Mouse (Mus musculus): ENCODE measurements around the gene Hist1h2ae.
"Not testable (repeated sequence)": the region's sequence is repeated elsewhere in the genome, so short reads cannot be mapped to it uniquely, and the experiment has no call there.

The Hist1h2ae gene

GRCm38 (mm10) chr13:23562699-23563462 lies 8.1 kb downstream of the Hist1h2ae start:
- peak; percentile 22 for DNase-seq (ENCODE audit: low spot score)

- DNase-seq (ENCODE audit: low spot score), result peak; percentile 94
These were observed 8.9 kb downstream of the Hist1h2ae start, which contains the start of gene Hist1h3e for GRCm38 (mm10) chr13:23561883-23562659. Gene Hist1h3e (minus strand): TSS chr13:23562369.

GRCm38 (mm10) chr13:23561531-23561882 lies 9.5 kb downstream of the Hist1h2ae start:
- DNase-seq (ENCODE audit: low spot score), result not testable (repeated sequence)

- DNase-seq (ENCODE audit: low spot score), result not testable (repeated sequence)
These were observed 10.3 kb downstream of the Hist1h2ae start for GRCm38 (mm10) chr13:23560699-23561098.

- no peak for DNase-seq (ENCODE audit: low spot score)
These were observed 14.1 kb downstream of the Hist1h2ae start for GRCm38 (mm10) chr13:23556906-23557305.

GRCm38 (mm10) chr13:23555839-23556416 lies 15.1 kb downstream of the Hist1h2ae start:
- peak; percentile 64 for DNase-seq (ENCODE audit: low spot score)

- DNase-seq (ENCODE audit: low spot score), result peak; percentile 80
These were observed 15.8 kb downstream of the Hist1h2ae start for GRCm38 (mm10) chr13:23554925-23555838.

- DNase-seq (ENCODE audit: low spot score), result no peak
These were observed 16.6 kb downstream of the Hist1h2ae start for GRCm38 (mm10) chr13:23554393-23554792.

- no peak for DNase-seq (ENCODE audit: low spot score)
These were observed 18.1 kb downstream of the Hist1h2ae start, which contains the start of gene Hist1h1d for GRCm38 (mm10) chr13:23552962-23553361. Gene Hist1h1d (plus strand): TSS chr13:23553262.

- DNase-seq (ENCODE audit: low spot score), result no peak
These were observed 18.8 kb downstream of the Hist1h2ae start for GRCm38 (mm10) chr13:23551931-23552914.

- DNase-seq (ENCODE audit: low spot score), result peak; percentile 89
These were observed 19.7 kb downstream of the Hist1h2ae start, which contains the start of gene Hist1h4f for GRCm38 (mm10) chr13:23551146-23551834. Gene Hist1h4f (minus strand): TSS chr13:23551648.

- DNase-seq (ENCODE audit: low spot score), result no peak
These were observed 20.3 kb downstream of the Hist1h2ae start for GRCm38 (mm10) chr13:23550761-23551145.

GRCm38 (mm10) chr13:23546694-23547093 lies 24.3 kb downstream of the Hist1h2ae start:
- no peak for DNase-seq (ENCODE audit: low spot score)

- not testable (repeated sequence) for DNase-seq (ENCODE audit: low spot score)
These were observed 26.3 kb downstream of the Hist1h2ae start for GRCm38 (mm10) chr13:23544787-23545120.

GRCm38 (mm10) chr13:23543965-23544786 lies 26.8 kb downstream of the Hist1h2ae start, which contains the start of gene Hist1h3f:
Gene Hist1h3f (plus strand): TSS chr13:23544052.
- peak; percentile 62 for DNase-seq (ENCODE audit: low spot score)

GRCm38 (mm10) chr13:23542999-23543607 lies 27.9 kb downstream of the Hist1h2ae start, which contains the start of gene Hist1h2bh:
Gene Hist1h2bh (minus strand): TSS chr13:23543392.
- DNase-seq (ENCODE audit: low spot score), result peak; percentile 59

- DNase-seq (ENCODE audit: low spot score), result not testable (repeated sequence)
These were observed 28.6 kb downstream of the Hist1h2ae start for GRCm38 (mm10) chr13:23542225-23542980.
